Mouse (Mus musculus): ENCODE results near the gene Itprid1. TPM values are rescaled to one million over a fixed set of nuclear protein-coding genes. Genes with fewer than 3 reads are reported as not detected.

The Itprid1 gene
- total and polyA plus RNA-seq, 2 experiments from 2014 or later: 0.10 TPM; not detected in 1

GRCm38 (mm10) chr6:55880886-55881285 lies 44.2 kb downstream of the Itprid1 start:
- Histone ChIP-seq H3K9me3 (ENCODE audit: low read length) (no peaks in the 10 kb centered on the region), H3K36me3 (ENCODE audit: insufficient read depth, low read length) (no peaks in the 10 kb centered on the region), H3K4me3 (ENCODE audit: low read length) (no peak overlapping the region), H3K27me3 (ENCODE audit: insufficient read depth, low read length) (no peaks in the 10 kb centered on the region), H3K9ac (replicated peaks; ENCODE audit: low read length) (no peak overlapping the region), H3K4me2 (ENCODE audit: low read depth, low read length) (no peak overlapping the region), H3K4me1 (ENCODE audit: insufficient read depth, low read length) (no peaks in the 10 kb centered on the region), H3K27ac (no peak overlapping the region)
- no peak for TF ChIP-seq CTCF (IDR thresholded peaks at IDR 0.05; ENCODE audit: low read depth)
- DNase-seq (ENCODE audit: low spot score) (peak; percentile 12), ATAC-seq (no peak)
- 18% methylated on average over 3 of the region's 3 CpGs for WGBS

- Histone ChIP-seq H3K4me1 (ENCODE audit: insufficient read depth, low read length) (no peaks in the 10 kb centered on the region), H3K4me3 (ENCODE audit: low read length) (no peak overlapping the region), H3K27ac (no peak overlapping the region), H3K27me3 (ENCODE audit: insufficient read depth, low read length) (no peaks in the 10 kb centered on the region), H3K9ac (replicated peaks; ENCODE audit: low read length) (no peak overlapping the region), H3K36me3 (ENCODE audit: insufficient read depth, low read length) (no peaks in the 10 kb centered on the region), H3K4me2 (ENCODE audit: low read depth, low read length) (no peak overlapping the region), H3K9me3 (ENCODE audit: low read length) (no peaks in the 10 kb centered on the region)
- no peak for TF ChIP-seq CTCF (IDR thresholded peaks at IDR 0.05; ENCODE audit: low read depth)
- 93% methylated on average over 1 of the region's 1 CpGs for WGBS
- DNase-seq (ENCODE audit: low spot score) (no peak), ATAC-seq (no peak)
These were observed 50.9 kb downstream of the Itprid1 start for GRCm38 (mm10) chr6:55887598-55887997.

GRCm38 (mm10) chr6:55901568-55902328 lies 65.1 kb downstream of the Itprid1 start:
- H3K9ac ChIP-seq (replicated peaks; ENCODE audit: low read length): no peak overlapping the region
- H3K36me3 ChIP-seq (ENCODE audit: insufficient read depth, low read length): no peaks in the 10 kb centered on the region
- no peak for DNase-seq (ENCODE audit: low spot score)
- H3K4me2 ChIP-seq (ENCODE audit: low read depth, low read length): no peak overlapping the region
- no peak overlapping the region for H3K27ac ChIP-seq
- WGBS: 79% methylated on average over 5 of the region's 5 CpGs
- no peaks in the 10 kb centered on the region for H3K4me1 ChIP-seq (ENCODE audit: insufficient read depth, low read length)
- TF ChIP-seq CTCF (IDR thresholded peaks at IDR 0.05; ENCODE audit: low read depth): no peak
- no peaks in the 10 kb centered on the region for H3K27me3 ChIP-seq (ENCODE audit: insufficient read depth, low read length)
- no peak overlapping the region for H3K4me3 ChIP-seq (ENCODE audit: low read length)
- H3K9me3 ChIP-seq (ENCODE audit: low read length): no peaks in the 10 kb centered on the region
- no peak for ATAC-seq

GRCm38 (mm10) chr6:55902329-55902605 lies 65.6 kb downstream of the Itprid1 start:
- Histone ChIP-seq H3K36me3 (ENCODE audit: insufficient read depth, low read length) (no peaks in the 10 kb centered on the region), H3K27me3 (ENCODE audit: insufficient read depth, low read length) (no peaks in the 10 kb centered on the region), H3K4me2 (ENCODE audit: low read depth, low read length) (no peak overlapping the region), H3K9me3 (ENCODE audit: low read length) (no peaks in the 10 kb centered on the region), H3K4me3 (ENCODE audit: low read length) (no peak overlapping the region), H3K9ac (replicated peaks; ENCODE audit: low read length) (no peak overlapping the region), H3K27ac (no peak overlapping the region), H3K4me1 (ENCODE audit: insufficient read depth, low read length) (no peaks in the 10 kb centered on the region)
- no peak for ATAC-seq
- no peak for TF ChIP-seq CTCF (IDR thresholded peaks at IDR 0.05; ENCODE audit: low read depth)
- DNase-seq (ENCODE audit: low spot score): no peak
- WGBS: 68% methylated on average over 1 of the region's 1 CpGs

GRCm38 (mm10) chr6:55919206-55919605 lies 82.5 kb downstream of the Itprid1 start:
- Histone ChIP-seq H3K27me3 (ENCODE audit: insufficient read depth, low read length) (no peaks in the 10 kb centered on the region), H3K27ac (no peak overlapping the region), H3K36me3 (ENCODE audit: insufficient read depth, low read length) (no peaks in the 10 kb centered on the region), H3K4me2 (ENCODE audit: low read depth, low read length) (no peak overlapping the region), H3K4me3 (ENCODE audit: low read length) (no peak overlapping the region), H3K4me1 (ENCODE audit: insufficient read depth, low read length) (peaks cover 3% of the 10 kb centered on the region; the same call in 1 of the 2 replicates), H3K9ac (replicated peaks; ENCODE audit: low read length) (no peak overlapping the region), H3K9me3 (ENCODE audit: low read length) (no peaks in the 10 kb centered on the region)
- ATAC-seq: no peak
- no peak for TF ChIP-seq CTCF (IDR thresholded peaks at IDR 0.05; ENCODE audit: low read depth)
- WGBS: 72% methylated on average over 5 of the region's 5 CpGs
- no peak for DNase-seq (ENCODE audit: low spot score)

- peaks cover 3% of the 10 kb centered on the region; the same call in 1 of the 2 replicates for H3K4me1 ChIP-seq (ENCODE audit: insufficient read depth, low read length)
- H3K36me3 ChIP-seq (ENCODE audit: insufficient read depth, low read length): no peaks in the 10 kb centered on the region
- H3K4me3 ChIP-seq (ENCODE audit: low read length): no peak overlapping the region
- peak overlapping the region; percentile 58; the same call in 1 of the 2 replicates for H3K27ac ChIP-seq
- H3K4me2 ChIP-seq (ENCODE audit: low read depth, low read length): peak overlapping the region; percentile 13; the same call in 1 of the 2 replicates
- H3K27me3 ChIP-seq (ENCODE audit: insufficient read depth, low read length): no peaks in the 10 kb centered on the region
- DNase-seq (ENCODE audit: low spot score) (peak; percentile 58), ATAC-seq (peak; percentile 81)
- no peaks in the 10 kb centered on the region for H3K9me3 ChIP-seq (ENCODE audit: low read length)
- WGBS: 28% methylated on average over 3 of the region's 3 CpGs
- no peak overlapping the region for H3K9ac ChIP-seq (replicated peaks; ENCODE audit: low read length)
- TF ChIP-seq CTCF (IDR thresholded peaks at IDR 0.05; ENCODE audit: low read depth): no peak
These were observed 83.6 kb downstream of the Itprid1 start for GRCm38 (mm10) chr6:55920282-55920720.

Measured in hindbrain, postnatal 0 days (tissue).